Mouse (Mus musculus) brain, embryonic 14.5 days (tissue): ENCODE results near the gene Timmdc1.

ENCODE experiments used
- CTCF ChIP-seq: fragments of 200-500 bp; IDR thresholded peaks from 2 replicates; pipeline ENCODE4 v1.5.1; 2012; ENCODE audit warnings: inconsistent platforms, mild to moderate bottlenecking, moderate library complexity, borderline replicate concordance; ENCODE audit not compliant: insufficient read depth, insufficient read length; ENCODE audit errors: extremely low read depth
- POLR2A ChIP-seq: fragments of 200-500 bp; IDR thresholded peaks from 2 replicates; pipeline ENCODE4 v1.6.1; 2012; ENCODE audit warnings: mild to moderate bottlenecking, inconsistent platforms, borderline replicate concordance; ENCODE audit not compliant: poor library complexity, insufficient read depth, insufficient read length, severe bottlenecking; ENCODE audit errors: extremely low read depth

- peak; percentile 96 for TF ChIP-seq POLR2A
- TF ChIP-seq CTCF = no peak
Observed at GRCm38 (mm10) chr16:38549479-38550396, 27.3 kb upstream of the Timmdc1 start, which contains the start of gene Poglut1.
